Mouse (Mus musculus) thymus, postnatal 36 days (tissue): ENCODE data around the gene Ank.

Source experiments
- DNase-seq, 2 experiments: peaks; one replicate each; pipeline ENCODE4 v3.0.0; 2022; ENCODE audit warnings: mixed read lengths in 2 of 2

The Ank gene

GRCm38 (mm10) chr15:27545203-27545602 is 78.7 kb downstream of the Ank start:
- no peak for DNase-seq

- no peak for DNase-seq
Observed at GRCm38 (mm10) chr15:27548110-27548509, 81.6 kb downstream of the Ank start.

- DNase-seq, result no peak
Observed at GRCm38 (mm10) chr15:27549071-27549470, 82.6 kb downstream of the Ank start.

GRCm38 (mm10) chr15:27549878-27550277 is 83.4 kb downstream of the Ank start:
- DNase-seq, result no peak

- DNase-seq, result no peak
Observed at GRCm38 (mm10) chr15:27550358-27550992, 84.0 kb downstream of the Ank start.

- DNase-seq, result no peak
Observed at GRCm38 (mm10) chr15:27551117-27552114, 84.9 kb downstream of the Ank start.

GRCm38 (mm10) chr15:27552129-27552700 is 85.7 kb downstream of the Ank start:
- DNase-seq, result no peak

GRCm38 (mm10) chr15:27553554-27553953 is 87.1 kb downstream of the Ank start:
- DNase-seq, result no peak

GRCm38 (mm10) chr15:27558456-27559147 is 92.1 kb downstream of the Ank start:
- no peak for DNase-seq

- DNase-seq, result no peak
Observed at GRCm38 (mm10) chr15:27560315-27560714, 93.8 kb downstream of the Ank start.

- no peak for DNase-seq
Observed at GRCm38 (mm10) chr15:27564106-27565100, 97.9 kb downstream of the Ank start.

GRCm38 (mm10) chr15:27565626-27566185 is 99.2 kb downstream of the Ank start:
- DNase-seq, result no peak

GRCm38 (mm10) chr15:27567356-27567755 is 100.9 kb downstream of the Ank start:
- DNase-seq, result no peak

GRCm38 (mm10) chr15:27568371-27568770 is 101.9 kb downstream of the Ank start:
- no peak for DNase-seq

- no peak for DNase-seq
Observed at GRCm38 (mm10) chr15:27569924-27570323, 103.4 kb downstream of the Ank start.

- DNase-seq, result no peak
Observed at GRCm38 (mm10) chr15:27570385-27570784, 103.9 kb downstream of the Ank start.

- no peak for DNase-seq
Observed at GRCm38 (mm10) chr15:27571179-27571578, 104.7 kb downstream of the Ank start.

GRCm38 (mm10) chr15:27574992-27575781 is 108.7 kb downstream of the Ank start:
- no peak for DNase-seq

GRCm38 (mm10) chr15:27575932-27576331 is 109.5 kb downstream of the Ank start:
- DNase-seq, result no peak

GRCm38 (mm10) chr15:27576886-27577285 is 110.4 kb downstream of the Ank start:
- DNase-seq, result no peak
